Mouse (Mus musculus) kidney, embryonic 15.5 days (tissue): ENCODE measurements around the gene Vsig8. TPM values are rescaled to one million over a fixed set of nuclear protein-coding genes. Genes with fewer than 3 reads are reported as not detected.
A peak's percentile ranks its signal among the peaks of the same experiment; 100 is the strongest.

Source experiments
- ATAC-seq: fragments of 200-750 bp; cut with Nextera tagmentation; replicated peaks from 2 replicates; pipeline ENCODE4 v1.8.0; 2017; ENCODE audit warnings: moderate TSS enrichment; ENCODE audit not compliant: low FRiP score
- H3K27ac ChIP-seq: fragments of 300-500 bp; sonication (generic); 2 replicates; pipeline ENCODE4 v1.5.1; 2015; ENCODE audit warnings: mild to moderate bottlenecking, inconsistent platforms
- H3K27me3 ChIP-seq: fragments of 300-500 bp; sonication (generic); 2 replicates; pipeline ENCODE4 v1.6.1; 2015; ENCODE audit warnings: inconsistent platforms
- H3K36me3 ChIP-seq: fragments of 300-500 bp; sonication (generic); 2 replicates; pipeline ENCODE4 v1.6.1; 2015; ENCODE audit warnings: inconsistent platforms
- H3K4me1 ChIP-seq: fragments of 300-500 bp; sonication (generic); 2 replicates; pipeline ENCODE4 v1.6.1; 2015; ENCODE audit warnings: inconsistent platforms
- H3K4me2 ChIP-seq: fragments of 300-500 bp; sonication (generic); 2 replicates; pipeline ENCODE4 v1.6.1; 2015; ENCODE audit warnings: moderate library complexity, mild to moderate bottlenecking, inconsistent platforms
- H3K4me3 ChIP-seq: fragments of 300-500 bp; sonication (generic); replicated peaks from 2 replicates; pipeline ENCODE4 v1.5.1; 2015; ENCODE audit warnings: mild to moderate bottlenecking, inconsistent platforms
- H3K9ac ChIP-seq: fragments of 300-500 bp; sonication (generic); 2 replicates; pipeline ENCODE4 v1.6.1; 2015; ENCODE audit warnings: mild to moderate bottlenecking, inconsistent platforms
- H3K9me3 ChIP-seq: fragments of 300-500 bp; sonication (generic); replicated peaks from 2 replicates; pipeline ENCODE4 v1.6.1; 2016; ENCODE audit warnings: inconsistent platforms
- WGBS: fragments of 180-500 bp; shearing (Covaris S2); methylation state at CpG from one replicate; pipeline ENCODE4 v1.1.7; 2015; ENCODE audit warnings: mixed read lengths; 5-methylcytosine and 5-hydroxymethylcytosine counted together
- polyA plus RNA-seq: library from polyadenylated mRNA; unstranded; fragments of >200 nt; fragmentation: Nextera tagmentation; extraction: Ambion mirVana; gene quantifications from 2 replicates; pipeline ENCODE4 v1.2.1, GENCODE M21; 2015

Gene Vsig8
- polyA plus RNA-seq, 1 experiment from 2014 or later, result 0.57 TPM

DNA sequence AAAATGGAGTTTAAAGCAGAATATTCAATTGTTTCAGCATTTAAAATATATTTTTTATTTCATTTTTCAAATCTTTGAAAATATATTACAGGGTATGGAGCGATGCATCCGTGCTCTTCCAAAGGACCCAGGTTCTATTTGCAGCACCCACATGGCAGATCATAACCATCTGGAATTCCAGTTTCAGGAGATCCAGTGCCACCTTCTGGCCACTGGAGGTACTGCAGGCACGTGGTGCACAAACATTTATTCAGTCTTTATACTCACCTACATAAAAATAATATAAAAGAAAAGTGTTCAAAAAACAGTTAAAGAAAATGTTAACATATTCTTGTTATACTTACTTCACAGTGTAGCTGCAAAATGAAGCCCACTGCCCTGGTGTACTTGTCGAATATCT, 37.7 kb upstream of the Vsig8 start:
- Histone ChIP-seq H3K9me3 (peaks cover 4% of the 10 kb centered on the region), H3K27ac (no peak overlapping the region), H3K4me3 (no peak overlapping the region), H3K4me2 (no peak overlapping the region), H3K27me3 (no peaks in the 10 kb centered on the region), H3K4me1 (peaks cover 48% of the 10 kb centered on the region), H3K36me3 (no peaks in the 10 kb centered on the region), H3K9ac (no peak overlapping the region)
- WGBS, result 80% methylated on average over 4 of the region's 4 CpGs
- ATAC-seq, result no peak

DNA sequence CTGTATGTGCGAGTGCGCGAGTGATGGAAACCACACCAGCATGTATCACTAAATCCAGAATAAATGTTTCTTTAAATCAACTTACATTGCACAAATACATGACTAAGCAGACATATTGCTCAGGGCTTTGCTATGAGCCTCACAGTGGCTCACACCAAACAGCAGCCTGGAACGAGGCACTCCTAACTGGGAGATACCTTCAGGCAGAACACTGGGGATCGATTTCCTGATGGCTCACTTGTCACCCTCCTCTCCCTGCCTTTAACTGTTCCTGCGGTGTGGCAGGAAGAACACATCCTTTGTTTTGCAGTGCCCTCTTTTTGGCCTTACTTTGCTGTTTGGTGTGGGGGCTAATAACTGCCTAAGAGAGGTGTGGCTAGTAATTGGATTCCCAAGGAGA, 36.1 kb upstream of the Vsig8 start:
- H3K9me3 ChIP-seq, result peaks cover 4% of the 10 kb centered on the region
- H3K27me3 ChIP-seq, result no peaks in the 10 kb centered on the region
- no peak overlapping the region for H3K4me3 ChIP-seq
- H3K9ac ChIP-seq, result no peak overlapping the region
- H3K4me1 ChIP-seq, result peaks cover 34% of the 10 kb centered on the region
- no peaks in the 10 kb centered on the region for H3K36me3 ChIP-seq
- H3K27ac ChIP-seq, result no peak overlapping the region
- H3K4me2 ChIP-seq, result no peak overlapping the region
- ATAC-seq, result no peak
- 59% methylated on average over 6 of the region's 6 CpGs for WGBS

GRCm38 (mm10) chr1:172520576-172521440, 34.9 kb upstream of the Vsig8 start, which contains the start of gene Cfap45:
Cfap45 (plus strand) TSS chr1:172520801.
- ATAC-seq, result peak; percentile 92
- peak within 1 kb of the TSS; percentile 66 for H3K4me2 ChIP-seq
- no peaks in the 10 kb centered on the region for H3K36me3 ChIP-seq
- WGBS, result 5% methylated on average over 28 of the region's 28 CpGs
- no peaks in the 10 kb centered on the region for H3K27me3 ChIP-seq
- peak within 1 kb of the TSS; percentile 19; the same call in 1 of the 2 replicates for H3K9ac ChIP-seq
- H3K9me3 ChIP-seq, result peaks cover 4% of the 10 kb centered on the region
- peaks cover 30% of the 10 kb centered on the region for H3K4me1 ChIP-seq
- H3K4me3 ChIP-seq, result peak within 1 kb of the TSS; percentile 44
- H3K27ac ChIP-seq, result peak within 1 kb of the TSS; percentile 51; the same call in 1 of the 2 replicates

- ATAC-seq, result no peak
- Histone ChIP-seq H3K9ac (no peak overlapping the region), H3K36me3 (no peaks in the 10 kb centered on the region), H3K27me3 (peaks cover 5% of the 10 kb centered on the region; the same call in 1 of the 2 replicates), H3K4me1 (peaks cover 33% of the 10 kb centered on the region), H3K4me3 (no peak overlapping the region), H3K9me3 (peaks cover 3% of the 10 kb centered on the region), H3K27ac (no peak overlapping the region; the same call in 1 of the 2 replicates), H3K4me2 (no peak overlapping the region)
- WGBS, result 69% methylated on average over 7 of the region's 7 CpGs
Measured at GRCm38 (mm10) chr1:172522524-172522923, 33.2 kb upstream of the Vsig8 start.

GRCm38 (mm10) chr1:172523699-172524101, 32.0 kb upstream of the Vsig8 start:
- H3K27me3 ChIP-seq, result peaks cover 10% of the 10 kb centered on the region; the same call in 1 of the 2 replicates
- no peak overlapping the region for H3K4me3 ChIP-seq
- H3K4me2 ChIP-seq, result no peak overlapping the region
- no peak overlapping the region for H3K9ac ChIP-seq
- no peak for ATAC-seq
- no peaks in the 10 kb centered on the region for H3K36me3 ChIP-seq
- WGBS, result 56% methylated on average over 12 of the region's 12 CpGs
- H3K9me3 ChIP-seq, result no peaks in the 10 kb centered on the region
- peaks cover 33% of the 10 kb centered on the region for H3K4me1 ChIP-seq
- H3K27ac ChIP-seq, result 0 out of 2 replicates have a peak overlapping the region, but pooled peaks have one; percentile 6

- WGBS, result 41% methylated on average over 15 of the region's 15 CpGs
- Histone ChIP-seq H3K4me2 (peak overlapping the region; percentile 9; the same call in 1 of the 2 replicates), H3K4me1 (peaks cover 27% of the 10 kb centered on the region), H3K4me3 (no peak overlapping the region), H3K9ac (no peak overlapping the region), H3K36me3 (no peaks in the 10 kb centered on the region), H3K27me3 (peaks cover 10% of the 10 kb centered on the region; the same call in 1 of the 2 replicates), H3K9me3 (no peaks in the 10 kb centered on the region), H3K27ac (peak overlapping the region; percentile 34)
- ATAC-seq, result no peak
Measured at GRCm38 (mm10) chr1:172525027-172525764, 30.5 kb upstream of the Vsig8 start.

- Histone ChIP-seq H3K36me3 (no peaks in the 10 kb centered on the region), H3K9me3 (no peaks in the 10 kb centered on the region), H3K9ac (no peak overlapping the region), H3K4me1 (peaks cover 27% of the 10 kb centered on the region), H3K27me3 (peaks cover 13% of the 10 kb centered on the region; the same call in 1 of the 2 replicates), H3K4me3 (no peak overlapping the region), H3K4me2 (0 out of 2 replicates have a peak overlapping the region, but pooled peaks have one; percentile 9), H3K27ac (peak overlapping the region; percentile 34; the same call in 1 of the 2 replicates)
- ATAC-seq, result no peak
- 77% methylated on average over 7 of the region's 7 CpGs for WGBS
Measured at GRCm38 (mm10) chr1:172525971-172526370, 29.8 kb upstream of the Vsig8 start.

- 63% methylated on average over 23 of the region's 23 CpGs for WGBS
- Histone ChIP-seq H3K4me2 (peak overlapping the region; percentile 20; the same call in 1 of the 2 replicates), H3K27ac (no peak overlapping the region), H3K4me1 (peaks cover 23% of the 10 kb centered on the region), H3K36me3 (no peaks in the 10 kb centered on the region), H3K9ac (no peak overlapping the region), H3K9me3 (no peaks in the 10 kb centered on the region), H3K4me3 (no peak overlapping the region), H3K27me3 (peaks cover 13% of the 10 kb centered on the region; the same call in 1 of the 2 replicates)
- ATAC-seq, result no peak
Measured at GRCm38 (mm10) chr1:172526380-172527081, 29.2 kb upstream of the Vsig8 start.

- 91% methylated on average over 10 of the region's 10 CpGs for WGBS
- no peak for ATAC-seq
- peaks cover 28% of the 10 kb centered on the region for H3K4me1 ChIP-seq
Measured at GRCm38 (mm10) chr1:172527431-172527830, 28.3 kb upstream of the Vsig8 start.

GRCm38 (mm10) chr1:172528701-172529100, 27.0 kb upstream of the Vsig8 start:
- Histone ChIP-seq H3K4me3 (no peak overlapping the region), H3K9me3 (no peaks in the 10 kb centered on the region), H3K27me3 (peaks cover 13% of the 10 kb centered on the region; the same call in 1 of the 2 replicates), H3K4me1 (peaks cover 33% of the 10 kb centered on the region), H3K36me3 (no peaks in the 10 kb centered on the region), H3K4me2 (no peak overlapping the region), H3K9ac (no peak overlapping the region), H3K27ac (no peak overlapping the region)
- WGBS, result 4% methylated on average over 7 of the region's 7 CpGs
- ATAC-seq, result peak; percentile 67

More at GRCm38 (mm10) chr1:172527431-172527830, 28.3 kb upstream of the Vsig8 start:
- Histone ChIP-seq H3K36me3 (no peaks in the 10 kb centered on the region), H3K4me2 (no peak overlapping the region), H3K27ac (no peak overlapping the region), H3K9ac (no peak overlapping the region), H3K27me3 (peaks cover 13% of the 10 kb centered on the region; the same call in 1 of the 2 replicates), H3K9me3 (no peaks in the 10 kb centered on the region), H3K4me3 (no peak overlapping the region)

DNA sequence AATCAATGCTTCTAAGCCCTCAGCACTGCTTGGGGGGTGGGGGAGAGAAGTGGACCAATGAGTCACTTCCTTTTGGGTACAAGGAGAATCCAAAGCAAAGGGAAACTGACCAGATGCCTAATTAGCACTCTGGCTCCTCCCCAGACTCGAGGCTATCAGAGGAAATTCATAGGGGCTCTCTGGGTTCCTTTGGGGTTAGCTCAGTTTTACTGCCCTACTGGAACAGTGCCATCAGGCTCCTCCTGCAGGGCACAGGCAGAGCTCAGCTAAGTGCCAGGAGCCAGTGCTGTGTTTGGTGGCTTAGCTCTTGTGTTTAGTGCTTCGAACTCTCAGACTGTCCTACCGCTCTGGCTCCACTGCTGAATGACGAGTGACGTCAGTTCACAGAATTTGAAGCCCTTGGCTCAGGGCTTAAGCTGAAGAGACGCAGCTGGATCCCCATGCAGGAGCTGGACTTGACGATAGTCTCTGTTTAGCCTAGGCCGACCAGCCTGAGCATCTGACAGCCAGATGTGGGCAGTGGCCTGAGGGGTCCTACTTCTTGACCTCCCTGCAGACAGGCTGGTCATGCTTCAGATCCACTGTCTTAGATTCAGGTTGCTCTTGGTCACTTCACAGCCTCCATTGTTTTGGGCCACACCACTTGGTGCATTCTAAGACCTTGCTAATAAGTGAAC, 25.1 kb upstream of the Vsig8 start:
- Histone ChIP-seq H3K27me3 (peaks cover 13% of the 10 kb centered on the region; the same call in 1 of the 2 replicates), H3K4me1 (peaks cover 25% of the 10 kb centered on the region), H3K9ac (no peak overlapping the region), H3K9me3 (no peaks in the 10 kb centered on the region), H3K27ac (no peak overlapping the region), H3K36me3 (no peaks in the 10 kb centered on the region), H3K4me2 (no peak overlapping the region), H3K4me3 (no peak overlapping the region)
- 16% methylated on average over 8 of the region's 8 CpGs for WGBS
- ATAC-seq, result no peak
